Mouse (Mus musculus) embryonic facial prominence, embryonic 14.5 days (tissue): ENCODE measurements around the gene Shc1. TPM values are rescaled to one million over a fixed set of nuclear protein-coding genes. Genes with fewer than 3 reads are reported as not detected.

Source experiments
- ATAC-seq: fragments of 200-750 bp; cut with Nextera tagmentation; 2 replicates; pipeline ENCODE4 v1.8.0; 2017; ENCODE audit warnings: low read depth, moderate number of reproducible peaks, moderate TSS enrichment
- DNase-seq: peaks from one replicate; pipeline ENCODE4 v3.0.0-alpha.2; 2015; ENCODE audit warnings: low spot score
- H3K27ac ChIP-seq: fragments of 300-500 bp; sonication (generic); replicated peaks from 2 replicates; pipeline ENCODE4 v1.5.1; 2014; ENCODE audit warnings: low read depth, mild to moderate bottlenecking, low read length, moderate library complexity
- H3K27me3 ChIP-seq: fragments of 300-500 bp; sonication (generic); replicated peaks from 2 replicates; pipeline ENCODE4 v1.6.1; 2014; ENCODE audit warnings: low read length; ENCODE audit not compliant: control insufficient read depth, insufficient read depth
- H3K36me3 ChIP-seq: fragments of 300-500 bp; sonication (generic); 2 replicates; pipeline ENCODE4 v1.6.1; 2014; ENCODE audit warnings: low read length, mixed read lengths; ENCODE audit not compliant: control insufficient read depth, insufficient read depth
- H3K4me1 ChIP-seq: fragments of 300-500 bp; sonication (generic); 2 replicates; pipeline ENCODE4 v1.6.1; 2014; ENCODE audit warnings: antibody characterized with exemption, low read length; ENCODE audit not compliant: control insufficient read depth, insufficient read depth
- H3K4me2 ChIP-seq: fragments of 300-500 bp; sonication (generic); 2 replicates; pipeline ENCODE4 v1.6.1; 2014; ENCODE audit warnings: low read depth, mild to moderate bottlenecking, low read length, moderate library complexity, mixed read lengths
- H3K4me3 ChIP-seq: fragments of 300-500 bp; sonication (generic); 2 replicates; pipeline ENCODE4 v1.5.1; 2014; ENCODE audit warnings: low read depth, mild to moderate bottlenecking, low read length
- H3K9ac ChIP-seq: fragments of 300-500 bp; sonication (generic); 2 replicates; pipeline ENCODE4 v1.6.1; 2014; ENCODE audit warnings: low read depth, mild to moderate bottlenecking, low read length, moderate library complexity, mixed read lengths
- H3K9me3 ChIP-seq: fragments of 300-500 bp; sonication (generic); 2 replicates; pipeline ENCODE4 v1.6.1; 2016; ENCODE audit warnings: low read length; ENCODE audit not compliant: control insufficient read depth
- WGBS: fragments of 180-500 bp; shearing (Covaris S2); extraction: QIAGEN DNeasy Blood & Tissue Kit; methylation state at CpG from one replicate; pipeline ENCODE4 v1.1.7; 2014; 5-methylcytosine and 5-hydroxymethylcytosine counted together
- polyA plus RNA-seq: library from polyadenylated mRNA; unstranded; fragments of >200 nt; fragmentation: Nextera tagmentation; extraction: Ambion mirVana; gene quantifications from 2 replicates; pipeline ENCODE4 v1.2.1, GENCODE M21; 2014

The Shc1 gene
- polyA plus RNA-seq, 1 experiment from 2014 or later, result 75.2 TPM

DNA sequence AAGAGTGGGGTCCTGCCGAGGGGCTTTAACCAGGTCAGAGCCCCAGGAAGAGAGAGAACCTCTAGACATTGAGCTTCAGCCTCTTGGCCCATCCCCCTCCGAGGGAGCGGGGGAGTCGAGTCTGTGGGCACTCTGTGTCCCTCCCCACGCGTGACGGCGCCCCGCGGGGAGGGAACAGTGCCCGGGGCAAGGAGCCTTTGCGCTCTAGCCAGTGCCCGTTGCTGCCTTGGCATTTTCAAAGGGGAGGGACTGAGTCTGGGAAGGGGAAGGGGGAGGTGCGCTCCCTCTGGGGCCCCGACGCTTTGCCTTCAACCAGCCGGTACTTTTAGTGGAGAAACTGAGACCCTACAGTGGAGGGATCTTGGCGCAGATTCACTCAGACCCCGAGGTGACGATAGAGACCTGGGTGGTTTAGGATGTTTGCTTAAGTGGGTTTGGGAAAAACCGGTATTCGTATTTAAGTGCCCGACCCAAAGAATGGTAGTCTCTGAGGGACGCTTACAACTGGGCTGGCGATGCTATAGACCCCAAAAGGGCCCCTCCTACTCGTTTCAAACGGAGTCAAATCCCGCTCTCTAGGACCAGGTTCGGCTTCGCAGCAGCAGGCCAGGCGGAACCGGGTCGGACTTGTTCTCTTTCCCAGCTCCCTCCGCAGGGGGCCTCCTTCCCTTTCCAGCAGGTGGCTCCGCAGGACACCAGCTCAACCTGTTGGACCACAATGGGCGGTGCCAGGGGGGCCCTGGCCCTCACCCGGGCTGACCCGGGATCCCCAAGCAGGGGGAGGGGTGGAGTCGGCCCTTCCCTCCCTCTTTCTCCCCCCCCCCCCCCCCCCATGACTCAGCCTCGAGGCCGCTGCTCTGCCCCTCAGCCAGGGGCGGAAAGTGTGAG, 24.0 kb upstream of the Shc1 start, which contains the start of gene Zbtb7b:
Zbtb7b (minus strand) TSS at position 771 of the 888 bp plus-strand sequence.
- Histone ChIP-seq H3K4me1 (peaks cover 36% of the 10 kb centered on the region), H3K27me3 (peaks cover 14% of the 10 kb centered on the region), H3K9me3 (no peaks in the 10 kb centered on the region), H3K36me3 (no peaks in the 10 kb centered on the region), H3K27ac (peak within 1 kb of the TSS; percentile 78), H3K9ac (peak within 1 kb of the TSS; percentile 67), H3K4me3 (peak within 1 kb of the TSS; percentile 49), H3K4me2 (peak within 1 kb of the TSS; percentile 91)
- peak; percentile 81 for DNase-seq
- under 1% methylated on average over 32 of the region's 42 CpGs for WGBS
- peak; percentile 37 for ATAC-seq

DNA sequence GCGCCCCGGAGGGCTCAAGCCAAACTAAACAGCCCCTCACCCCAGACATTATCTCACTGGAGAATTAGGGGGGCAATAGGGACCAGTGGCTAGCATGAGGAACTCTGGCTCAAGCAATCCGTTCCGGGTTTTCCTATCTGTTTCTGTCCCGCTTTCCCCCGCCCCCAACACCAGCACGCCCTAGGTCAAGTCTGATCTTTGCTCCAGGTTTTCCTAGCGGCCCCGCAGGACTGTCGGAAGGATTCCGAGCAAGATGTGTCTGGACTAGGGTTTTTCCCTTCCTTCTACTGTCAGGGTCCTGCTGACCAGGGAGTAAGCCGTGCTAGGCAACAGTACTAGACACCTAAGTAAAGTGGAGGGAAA, 23.4 kb upstream of the Shc1 start:
- peak overlapping the region; percentile 91 for H3K4me2 ChIP-seq
- peaks cover 14% of the 10 kb centered on the region for H3K27me3 ChIP-seq
- H3K9me3 ChIP-seq, result no peaks in the 10 kb centered on the region
- peak overlapping the region; percentile 49 for H3K4me3 ChIP-seq
- peaks cover 36% of the 10 kb centered on the region for H3K4me1 ChIP-seq
- H3K9ac ChIP-seq, result peak overlapping the region; percentile 64
- 0% methylated on average over 10 of the region's 12 CpGs for WGBS
- no peaks in the 10 kb centered on the region for H3K36me3 ChIP-seq
- DNase-seq, result peak; percentile 92
- ATAC-seq, result peak; percentile 13; the same call in 1 of the 2 replicates
- H3K27ac ChIP-seq, result peak overlapping the region; percentile 78

DNA sequence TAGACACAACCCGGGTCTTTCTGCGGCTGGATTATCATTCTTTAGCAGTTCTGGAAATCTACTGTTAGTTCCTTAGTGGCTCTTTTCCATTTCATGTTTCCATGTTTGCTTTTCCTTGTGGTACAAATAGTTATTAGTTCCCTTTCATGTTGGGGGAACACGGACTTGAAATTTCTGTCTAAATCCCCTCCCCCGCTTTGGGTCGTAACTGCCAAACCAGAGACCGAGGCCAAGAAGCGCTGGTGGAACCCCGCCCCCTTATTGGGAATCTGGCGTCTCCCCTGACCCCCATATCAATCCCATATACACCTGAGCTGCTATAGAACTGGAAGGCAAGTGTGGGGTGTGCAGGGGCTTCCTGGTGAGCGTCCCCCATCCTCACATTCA, 22.8 kb upstream of the Shc1 start:
- H3K36me3 ChIP-seq, result no peaks in the 10 kb centered on the region
- H3K4me2 ChIP-seq, result peak overlapping the region; percentile 91
- peak overlapping the region; percentile 78 for H3K27ac ChIP-seq
- DNase-seq (no peak), ATAC-seq (no peak)
- H3K4me1 ChIP-seq, result peaks cover 36% of the 10 kb centered on the region
- peak overlapping the region; percentile 49 for H3K4me3 ChIP-seq
- H3K27me3 ChIP-seq, result peaks cover 14% of the 10 kb centered on the region
- H3K9me3 ChIP-seq, result no peaks in the 10 kb centered on the region
- WGBS, result 4% methylated on average over 10 of the region's 10 CpGs
- peak overlapping the region; percentile 67; the same call in 1 of the 2 replicates for H3K9ac ChIP-seq

DNA sequence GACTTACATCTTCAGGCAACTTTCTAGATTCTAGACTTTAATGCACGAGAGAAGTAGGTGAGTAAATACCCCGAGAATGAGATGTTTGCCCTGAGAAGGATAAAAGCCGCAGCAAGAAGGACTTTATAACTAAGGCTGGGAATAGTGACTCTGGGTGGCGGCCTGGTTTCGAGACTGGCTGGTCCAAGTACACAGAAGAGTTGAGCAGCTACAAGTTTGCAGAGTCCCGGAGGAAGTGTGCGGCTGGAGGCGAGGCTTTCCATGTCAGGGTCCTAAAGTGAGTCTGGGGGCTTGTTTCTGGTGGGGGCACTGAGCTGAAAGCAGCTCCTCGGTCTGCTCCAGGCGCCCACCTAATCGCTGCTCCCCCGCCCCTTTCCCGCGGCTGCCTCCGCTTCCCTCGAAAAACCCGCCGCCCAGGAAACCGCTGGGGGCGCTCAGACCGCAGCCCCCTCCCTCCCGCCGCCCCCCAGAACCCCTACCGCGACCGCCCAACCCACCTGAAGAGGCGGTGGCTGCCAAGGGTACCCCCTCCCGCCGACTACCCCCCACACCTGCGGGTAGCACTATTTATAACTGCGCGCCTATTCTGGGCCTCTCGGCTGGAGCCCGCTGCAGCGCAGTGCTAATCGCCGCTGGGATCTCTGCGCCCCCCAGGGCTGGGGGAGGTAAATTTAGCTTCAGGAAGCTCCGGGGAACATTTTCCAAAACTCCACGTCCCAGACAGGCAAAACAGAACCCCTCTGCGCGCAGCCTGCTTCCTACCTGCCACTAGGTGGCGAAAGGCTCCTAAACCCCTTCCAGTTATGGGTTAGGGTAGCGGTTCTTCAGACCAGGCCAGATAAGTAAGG, 22.2 kb upstream of the Shc1 start:
- under 1% methylated on average over 28 of the region's 44 CpGs for WGBS
- peaks cover 14% of the 10 kb centered on the region for H3K27me3 ChIP-seq
- peak overlapping the region; percentile 91 for H3K4me2 ChIP-seq
- H3K36me3 ChIP-seq, result 0 out of 2 replicates have a peak, but pooled peaks cover 2% of the 10 kb centered on the region
- no peaks in the 10 kb centered on the region for H3K9me3 ChIP-seq
- H3K27ac ChIP-seq, result peak overlapping the region; percentile 65
- ATAC-seq, result 0 out of 2 replicates have a peak, but pooled peaks have one; percentile 14
- H3K9ac ChIP-seq, result peak overlapping the region; percentile 67
- DNase-seq, result peak; percentile 92
- peak overlapping the region; percentile 49 for H3K4me3 ChIP-seq
- peaks cover 33% of the 10 kb centered on the region for H3K4me1 ChIP-seq

DNA sequence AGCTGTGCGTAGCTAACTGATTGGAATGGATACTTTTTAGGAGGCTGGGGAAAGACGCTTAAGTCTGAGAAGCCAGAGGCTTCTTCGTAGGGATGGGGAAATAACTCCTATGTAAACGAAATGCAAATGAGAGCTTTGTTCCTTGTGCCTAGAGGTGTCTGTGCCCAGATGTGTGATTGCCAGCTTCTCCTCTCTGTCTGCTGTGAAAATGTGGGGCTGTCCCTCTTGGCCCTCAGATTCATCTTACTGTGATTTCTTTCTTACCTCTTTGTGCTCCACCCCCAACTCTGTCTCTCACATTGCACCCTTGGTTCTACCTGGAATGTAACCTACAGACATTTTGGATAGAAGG, 21.6 kb upstream of the Shc1 start:
- Histone ChIP-seq H3K4me3 (peak overlapping the region; percentile 49), H3K4me1 (peaks cover 27% of the 10 kb centered on the region), H3K9me3 (no peaks in the 10 kb centered on the region), H3K4me2 (peak overlapping the region; percentile 91), H3K27ac (0 out of 2 replicates have a peak overlapping the region, but pooled peaks have one; percentile 65), H3K9ac (peak overlapping the region; percentile 67), H3K27me3 (peaks cover 14% of the 10 kb centered on the region), H3K36me3 (0 out of 2 replicates have a peak, but pooled peaks cover 4% of the 10 kb centered on the region)
- 3% methylated on average over 4 of the region's 4 CpGs for WGBS
- no peak for DNase-seq
- no peak for ATAC-seq

DNA sequence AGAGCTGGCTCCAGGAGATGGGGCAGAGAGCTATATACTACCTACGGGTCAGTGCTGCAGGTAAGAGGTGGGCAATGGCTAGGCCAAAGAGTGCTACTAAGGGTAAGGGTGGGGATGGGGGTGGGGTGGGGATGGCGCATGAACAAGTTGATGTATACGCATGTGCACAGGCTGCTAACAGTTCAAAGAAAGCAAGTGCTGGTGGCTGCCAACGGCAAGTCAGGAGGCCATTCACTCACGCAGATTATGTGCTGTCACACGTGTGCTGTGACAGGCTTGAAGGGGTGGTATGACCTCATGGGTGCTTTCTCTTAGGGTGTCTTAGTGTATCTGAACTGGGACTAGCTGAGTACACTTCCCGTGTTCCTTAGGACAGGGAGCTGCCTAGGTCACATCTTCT, 16.9 kb upstream of the Shc1 start:
- no peaks in the 10 kb centered on the region for H3K9me3 ChIP-seq
- no peaks in the 10 kb centered on the region for H3K4me1 ChIP-seq
- no peak overlapping the region for H3K9ac ChIP-seq
- ATAC-seq (no peak), DNase-seq (no peak)
- H3K27ac ChIP-seq, result no peak overlapping the region
- H3K36me3 ChIP-seq, result peaks cover 31% of the 10 kb centered on the region
- H3K4me2 ChIP-seq, result no peak overlapping the region
- no peak overlapping the region for H3K4me3 ChIP-seq
- no peaks in the 10 kb centered on the region for H3K27me3 ChIP-seq
- WGBS, result 92% methylated on average over 7 of the region's 7 CpGs

DNA sequence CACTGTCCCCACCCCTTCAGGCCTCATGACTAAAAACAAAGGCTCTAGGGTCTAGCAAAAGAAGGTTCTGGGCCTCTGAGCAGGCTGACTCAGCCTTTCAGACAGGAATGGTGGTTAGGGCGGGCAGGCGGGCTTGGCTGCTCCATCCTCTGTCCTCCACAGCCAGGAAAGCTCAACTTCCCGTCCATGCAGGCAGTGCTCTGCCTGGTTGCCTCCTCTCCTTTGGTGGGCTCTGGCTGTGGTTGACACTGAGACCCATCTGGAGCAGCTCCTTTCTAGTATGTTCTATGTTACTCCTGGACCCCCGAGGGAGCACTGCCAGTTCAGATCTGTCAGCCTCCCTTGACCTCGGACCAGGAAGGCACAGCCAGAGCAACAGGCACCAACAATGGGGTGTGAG, 15.6 kb upstream of the Shc1 start, which contains the start of gene Lenep:
Lenep (minus strand) TSS at position 101 of the 400 bp plus-strand sequence.
- 80% methylated on average over 5 of the region's 5 CpGs for WGBS

DNA sequence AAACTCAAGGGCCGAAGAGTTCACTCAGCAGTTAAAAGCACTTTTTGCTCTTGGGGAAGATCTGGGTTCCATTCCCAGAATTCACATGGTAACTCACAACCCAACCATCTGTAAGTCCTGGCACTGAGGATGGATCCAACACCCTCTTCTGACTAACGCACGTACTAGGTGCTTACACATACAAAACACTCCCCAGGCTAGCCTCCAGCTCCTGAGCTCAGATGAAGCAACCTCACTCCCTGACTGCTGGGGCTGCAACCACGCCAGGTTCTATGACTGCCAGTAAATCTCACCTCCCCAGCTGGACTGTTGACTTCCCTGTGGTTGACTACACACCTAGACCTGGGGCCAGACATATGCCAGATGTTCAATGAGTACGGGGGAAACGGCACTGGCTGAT, 11.4 kb upstream of the Shc1 start:
- H3K36me3 ChIP-seq, result peaks cover 40% of the 10 kb centered on the region

More for the DNA sequence above, 15.6 kb upstream of the Shc1 start, which contains the start of gene Lenep:
- Histone ChIP-seq H3K27me3 (no peaks in the 10 kb centered on the region), H3K4me2 (no peak within 1 kb of the TSS), H3K36me3 (peaks cover 42% of the 10 kb centered on the region), H3K4me3 (no peak within 1 kb of the TSS), H3K27ac (no peak within 1 kb of the TSS), H3K9me3 (no peaks in the 10 kb centered on the region), H3K4me1 (no peaks in the 10 kb centered on the region), H3K9ac (no peak within 1 kb of the TSS)
- no peak for DNase-seq
- no peak for ATAC-seq

More for the DNA sequence above, 11.4 kb upstream of the Shc1 start:
- Histone ChIP-seq H3K9me3 (no peaks in the 10 kb centered on the region), H3K4me3 (no peak overlapping the region), H3K4me2 (no peak overlapping the region), H3K4me1 (peaks cover 4% of the 10 kb centered on the region; the same call in 1 of the 2 replicates), H3K27me3 (no peaks in the 10 kb centered on the region), H3K27ac (no peak overlapping the region), H3K9ac (no peak overlapping the region)
- DNase-seq (no peak), ATAC-seq (no peak)
- 88% methylated on average over 6 of the region's 6 CpGs for WGBS
